Mouse (Mus musculus) neural tube, embryonic 15.5 days (tissue): ENCODE data around the gene Ttll1. TPM values are rescaled to one million over a fixed set of nuclear protein-coding genes. Genes with fewer than 3 reads are reported as not detected.

Source experiments
- ATAC-seq: fragments of 200-750 bp; cut with Nextera tagmentation; 2 replicates; pipeline ENCODE4 v1.8.0; 2017; ENCODE audit warnings: mild to moderate bottlenecking, moderate TSS enrichment, moderate library complexity; ENCODE audit not compliant: low FRiP score
- H3K27ac ChIP-seq: fragments of 300-500 bp; sonication (generic); replicated peaks from 2 replicates; pipeline ENCODE4 v1.5.1; 2015; ENCODE audit warnings: mild to moderate bottlenecking, inconsistent platforms
- H3K27me3 ChIP-seq: fragments of 300-500 bp; sonication (generic); replicated peaks from 2 replicates; pipeline ENCODE4 v1.6.1; 2015; ENCODE audit warnings: inconsistent platforms
- H3K36me3 ChIP-seq: fragments of 300-500 bp; sonication (generic); 2 replicates; pipeline ENCODE4 v1.6.1; 2015; ENCODE audit warnings: inconsistent platforms
- H3K4me1 ChIP-seq: fragments of 300-500 bp; sonication (generic); 2 replicates; pipeline ENCODE4 v1.6.1; 2015; ENCODE audit warnings: inconsistent platforms
- H3K4me2 ChIP-seq: fragments of 300-500 bp; sonication (generic); 2 replicates; pipeline ENCODE4 v1.6.1; 2015; ENCODE audit warnings: inconsistent platforms, mild to moderate bottlenecking, moderate library complexity
- H3K4me3 ChIP-seq: fragments of 300-500 bp; sonication (generic); replicated peaks from 2 replicates; pipeline ENCODE4 v1.5.1; 2015; ENCODE audit warnings: mild to moderate bottlenecking, inconsistent platforms
- H3K9ac ChIP-seq: fragments of 300-500 bp; sonication (generic); replicated peaks from 2 replicates; pipeline ENCODE4 v1.6.1; 2015; ENCODE audit warnings: mild to moderate bottlenecking, inconsistent platforms
- H3K9me3 ChIP-seq: fragments of 300-500 bp; sonication (generic); replicated peaks from 2 replicates; pipeline ENCODE4 v1.6.1; 2016; ENCODE audit warnings: inconsistent platforms
- WGBS: fragments of 180-500 bp; shearing (Covaris S2); methylation state at CpG from one replicate; pipeline ENCODE4 v1.1.7; 2015; ENCODE audit warnings: mixed read lengths; 5-methylcytosine and 5-hydroxymethylcytosine counted together
- polyA plus RNA-seq: library from polyadenylated mRNA; unstranded; fragments of >200 nt; fragmentation: Nextera tagmentation; extraction: Ambion mirVana; gene quantifications from 2 replicates; pipeline ENCODE4 v1.2.1, GENCODE M21; 2015

Ttll1 gene
- polyA plus RNA-seq: 95.7 and 112 TPM in 2 replicates

- Histone ChIP-seq H3K9me3 (no peaks in the 10 kb centered on the region), H3K4me2 (peak within 1 kb of the TSS; percentile 66), H3K36me3 (0 out of 2 replicates have a peak, but pooled peaks cover 3% of the 10 kb centered on the region), H3K9ac (peak within 1 kb of the TSS; percentile 81), H3K4me1 (peaks cover 35% of the 10 kb centered on the region), H3K27me3 (peaks cover 4% of the 10 kb centered on the region; the same call in 1 of the 2 replicates), H3K27ac (peak within 1 kb of the TSS; percentile 93), H3K4me3 (peak within 1 kb of the TSS; percentile 73)
- ATAC-seq: peak; percentile 97
- 12% methylated on average over 41 of the region's 41 CpGs for WGBS
These were observed at the start of gene Ttll1 for GRCm38 (mm10) chr15:83510805-83511405. TSS of gene Ttll1 (minus strand) at chr15:83510893.

GRCm38 (mm10) chr15:83555161-83555974, 44.7 kb upstream of the Ttll1 start:
- Histone ChIP-seq H3K9ac (peak overlapping the region; percentile 98), H3K4me1 (peaks cover 26% of the 10 kb centered on the region), H3K36me3 (peaks cover 15% of the 10 kb centered on the region), H3K4me2 (peak overlapping the region; percentile 65), H3K4me3 (peak overlapping the region; percentile 86), H3K27me3 (no peaks in the 10 kb centered on the region; the same call in 1 of the 2 replicates), H3K27ac (peak overlapping the region; percentile 96), H3K9me3 (no peaks in the 10 kb centered on the region)
- WGBS: under 1% methylated on average over 74 of the region's 74 CpGs
- peak; percentile 90 for ATAC-seq

DNA sequence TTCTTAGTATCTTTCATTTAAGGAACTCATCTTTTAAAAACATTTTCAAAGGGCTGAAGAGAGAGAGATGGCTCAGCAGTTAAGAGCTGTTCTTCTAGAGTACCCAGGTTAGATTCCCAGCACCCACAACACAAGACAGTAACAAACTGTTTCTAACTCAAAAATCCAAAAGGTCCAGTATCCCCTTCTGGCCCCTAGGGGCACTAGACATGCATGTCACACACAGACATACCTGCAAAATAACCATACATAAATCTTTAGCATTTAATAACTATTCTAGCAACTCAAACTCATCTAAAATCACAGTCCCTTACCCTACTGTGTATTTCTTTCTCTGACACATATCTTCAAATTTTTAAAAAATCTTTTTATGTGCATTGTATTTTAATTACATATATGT, 43.1 kb upstream of the Ttll1 start:
- H3K36me3 ChIP-seq: peaks cover 24% of the 10 kb centered on the region
- H3K9me3 ChIP-seq: no peaks in the 10 kb centered on the region
- no peak overlapping the region for H3K4me2 ChIP-seq
- no peak overlapping the region for H3K9ac ChIP-seq
- peaks cover 26% of the 10 kb centered on the region for H3K4me1 ChIP-seq
- H3K27ac ChIP-seq: no peak overlapping the region
- no peak overlapping the region for H3K4me3 ChIP-seq
- ATAC-seq: no peak
- no peaks in the 10 kb centered on the region; the same call in 1 of the 2 replicates for H3K27me3 ChIP-seq

- Histone ChIP-seq H3K4me3 (no peak overlapping the region), H3K36me3 (peaks cover 58% of the 10 kb centered on the region), H3K27ac (no peak overlapping the region), H3K27me3 (no peaks in the 10 kb centered on the region), H3K9ac (no peak overlapping the region), H3K4me2 (no peak overlapping the region), H3K9me3 (no peaks in the 10 kb centered on the region), H3K4me1 (peaks cover 18% of the 10 kb centered on the region)
- no peak for ATAC-seq
- WGBS: 87% methylated on average over 2 of the region's 2 CpGs
These were observed 39.4 kb upstream of the Ttll1 start for GRCm38 (mm10) chr15:83550137-83550536.

DNA sequence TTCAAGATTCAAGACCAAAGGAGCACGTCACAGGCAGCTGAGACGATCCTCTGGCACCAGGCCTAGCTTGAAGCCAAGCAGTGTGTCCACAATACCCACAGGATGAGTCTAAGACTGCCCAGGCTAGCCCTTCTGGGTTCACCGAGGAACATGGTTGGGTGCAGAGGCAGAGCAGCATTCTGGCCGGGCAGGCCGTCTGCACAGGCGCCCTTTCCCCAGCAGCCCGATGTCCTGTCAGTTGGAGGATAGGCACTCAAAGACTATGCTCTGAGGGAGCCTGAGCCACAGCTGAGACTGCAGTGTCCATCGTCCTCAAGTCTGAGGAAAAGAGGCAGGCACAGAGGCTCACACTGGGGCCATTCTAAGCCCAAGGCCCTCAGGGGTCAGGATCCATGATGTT, 36.5 kb upstream of the Ttll1 start:
- H3K36me3 ChIP-seq: peaks cover 54% of the 10 kb centered on the region
- ATAC-seq: no peak
- 92% methylated on average over 8 of the region's 8 CpGs for WGBS

GRCm38 (mm10) chr15:83546029-83546428, 35.3 kb upstream of the Ttll1 start:
- H3K36me3 ChIP-seq: peaks cover 50% of the 10 kb centered on the region
- no peak for ATAC-seq
- no peaks in the 10 kb centered on the region for H3K27me3 ChIP-seq
- no peak overlapping the region for H3K4me3 ChIP-seq
- H3K4me1 ChIP-seq: no peaks in the 10 kb centered on the region
- no peak overlapping the region for H3K27ac ChIP-seq
- 90% methylated on average over 7 of the region's 7 CpGs for WGBS
- no peaks in the 10 kb centered on the region for H3K9me3 ChIP-seq
- no peak overlapping the region for H3K9ac ChIP-seq
- H3K4me2 ChIP-seq: no peak overlapping the region

More for the DNA sequence above, 36.5 kb upstream of the Ttll1 start:
- Histone ChIP-seq H3K27me3 (no peaks in the 10 kb centered on the region), H3K4me2 (no peak overlapping the region), H3K9ac (no peak overlapping the region), H3K27ac (no peak overlapping the region), H3K4me3 (no peak overlapping the region), H3K4me1 (no peaks in the 10 kb centered on the region), H3K9me3 (no peaks in the 10 kb centered on the region)

- H3K9me3 ChIP-seq: no peaks in the 10 kb centered on the region
- no peak overlapping the region for H3K27ac ChIP-seq
- no peaks in the 10 kb centered on the region for H3K4me1 ChIP-seq
- H3K9ac ChIP-seq: no peak overlapping the region
- no peak overlapping the region for H3K4me3 ChIP-seq
- no peak overlapping the region for H3K4me2 ChIP-seq
- WGBS: 83% methylated on average over 9 of the region's 9 CpGs
- peaks cover 15% of the 10 kb centered on the region for H3K36me3 ChIP-seq
- no peaks in the 10 kb centered on the region for H3K27me3 ChIP-seq
- no peak for ATAC-seq
These were observed 31.1 kb upstream of the Ttll1 start for GRCm38 (mm10) chr15:83541647-83542287.

- 72% methylated on average over 4 of the region's 4 CpGs for WGBS
- no peaks in the 10 kb centered on the region for H3K4me1 ChIP-seq
These were observed 29.2 kb upstream of the Ttll1 start for GRCm38 (mm10) chr15:83539905-83540304.

DNA sequence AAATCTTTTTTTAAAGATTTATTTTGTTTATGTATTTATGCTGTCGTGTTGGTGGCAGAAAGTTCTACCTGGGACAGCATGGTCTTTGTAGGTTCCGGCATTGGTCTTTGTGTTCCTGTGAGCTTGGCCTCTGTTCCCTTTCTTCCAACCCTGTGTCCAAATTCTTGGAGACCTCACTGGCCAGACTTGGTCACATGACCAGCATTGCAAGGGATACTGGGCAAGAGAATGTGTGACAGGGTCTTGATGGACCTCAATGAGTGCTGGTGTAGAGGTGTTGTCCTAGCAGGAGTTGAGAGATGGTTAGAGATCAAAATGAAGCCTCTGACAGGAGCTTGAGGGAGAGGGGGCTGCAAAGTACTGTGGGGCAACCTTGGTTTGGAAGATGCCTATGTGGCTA, 28.2 kb upstream of the Ttll1 start:
- H3K9me3 ChIP-seq: no peaks in the 10 kb centered on the region
- no peak for ATAC-seq
- H3K4me2 ChIP-seq: no peak overlapping the region
- H3K9ac ChIP-seq: no peak overlapping the region
- no peak overlapping the region for H3K4me3 ChIP-seq
- H3K27me3 ChIP-seq: no peaks in the 10 kb centered on the region
- WGBS: 97% methylated on average over 2 of the region's 2 CpGs
- no peak overlapping the region for H3K27ac ChIP-seq
- no peaks in the 10 kb centered on the region for H3K4me1 ChIP-seq
- H3K36me3 ChIP-seq: no peaks in the 10 kb centered on the region

More at GRCm38 (mm10) chr15:83539905-83540304, 29.2 kb upstream of the Ttll1 start:
- no peak overlapping the region for H3K27ac ChIP-seq
- H3K9me3 ChIP-seq: no peaks in the 10 kb centered on the region
- no peaks in the 10 kb centered on the region for H3K27me3 ChIP-seq
- H3K4me3 ChIP-seq: no peak overlapping the region
- ATAC-seq: no peak
- no peak overlapping the region for H3K9ac ChIP-seq
- no peaks in the 10 kb centered on the region for H3K36me3 ChIP-seq
- no peak overlapping the region for H3K4me2 ChIP-seq

DNA sequence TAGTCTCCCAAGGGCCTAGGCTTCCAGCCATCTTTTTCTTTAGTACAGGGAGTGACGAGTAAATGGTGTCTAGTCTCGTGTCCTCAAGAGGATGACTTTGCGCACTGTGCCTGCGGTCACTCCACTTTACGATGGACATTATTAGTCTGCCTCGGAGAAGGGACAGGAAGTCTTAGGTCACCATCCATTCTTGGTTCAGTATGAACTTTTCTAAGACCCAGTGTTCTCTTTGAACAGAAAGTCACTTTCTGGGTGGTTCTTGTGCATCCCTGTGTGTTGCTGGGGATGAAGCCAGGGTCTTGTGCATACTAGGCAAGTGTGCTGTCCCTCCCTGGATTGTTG, 25.2 kb upstream of the Ttll1 start:
- H3K9me3 ChIP-seq: no peaks in the 10 kb centered on the region
- no peak overlapping the region for H3K27ac ChIP-seq
- ATAC-seq: no peak
- H3K27me3 ChIP-seq: no peaks in the 10 kb centered on the region
- WGBS: 76% methylated on average over 6 of the region's 6 CpGs
- H3K4me1 ChIP-seq: no peaks in the 10 kb centered on the region
- H3K4me3 ChIP-seq: no peak overlapping the region
- H3K9ac ChIP-seq: no peak overlapping the region
- H3K4me2 ChIP-seq: no peak overlapping the region
- no peaks in the 10 kb centered on the region for H3K36me3 ChIP-seq

DNA sequence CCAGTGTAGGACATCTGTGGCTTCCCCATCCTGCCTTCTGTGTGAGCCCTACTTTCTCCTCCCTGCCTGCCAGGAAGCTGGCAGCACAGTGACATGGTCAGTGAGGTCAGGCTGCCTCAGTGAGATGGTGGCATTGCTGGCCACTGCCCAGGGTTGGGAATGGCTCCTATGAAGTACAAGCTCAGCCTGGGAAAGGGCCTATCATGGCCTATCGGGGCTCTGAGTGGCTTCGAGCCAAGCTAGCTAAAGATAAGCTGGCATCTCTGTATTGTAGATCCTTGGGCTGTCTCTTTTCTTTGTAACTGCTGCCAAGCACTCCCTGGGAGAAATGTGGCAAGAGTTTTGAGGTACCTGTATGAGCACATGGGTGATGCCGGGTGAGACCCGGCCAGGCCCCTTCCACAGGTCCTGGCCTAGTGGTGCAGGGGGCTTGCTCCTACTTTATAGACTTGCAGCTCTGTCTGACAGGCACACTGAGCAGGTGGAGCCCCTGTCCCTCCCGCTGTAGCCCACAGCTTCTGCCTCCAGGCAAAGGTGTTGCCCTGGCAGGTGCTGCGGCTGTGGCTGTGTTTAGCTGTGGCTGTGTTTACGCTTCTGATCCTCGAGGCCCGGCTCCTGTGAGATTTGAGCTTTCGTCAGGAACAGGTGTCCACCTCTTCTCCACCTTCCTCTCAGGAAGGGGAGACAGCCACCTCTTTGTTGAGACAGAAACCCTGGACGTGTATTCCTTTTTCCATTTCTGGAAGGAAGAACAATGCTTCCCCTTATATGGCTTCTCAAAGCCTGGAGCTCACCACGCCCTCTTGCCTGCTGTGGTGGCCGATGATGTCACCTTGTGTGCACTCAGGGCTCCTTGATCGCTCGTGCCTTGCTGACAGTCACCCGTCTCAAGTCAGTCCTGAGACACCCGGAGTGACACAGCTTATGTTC, 24.5 kb upstream of the Ttll1 start:
- H3K4me2 ChIP-seq: no peak overlapping the region
- no peak overlapping the region for H3K27ac ChIP-seq
- ATAC-seq: no peak
- no peak overlapping the region for H3K9ac ChIP-seq
- H3K9me3 ChIP-seq: no peaks in the 10 kb centered on the region
- WGBS: 80% methylated on average over 17 of the region's 17 CpGs
- H3K4me1 ChIP-seq: no peaks in the 10 kb centered on the region
- H3K27me3 ChIP-seq: no peaks in the 10 kb centered on the region
- no peaks in the 10 kb centered on the region for H3K36me3 ChIP-seq
- no peak overlapping the region for H3K4me3 ChIP-seq
